Mouse (Mus musculus) heart, embryonic 14.5 days (tissue): Measurements from ENCODE around the gene Lhx2. TPM values are rescaled to one million over a fixed set of nuclear protein-coding genes. Genes with fewer than 3 reads are reported as not detected.
A peak's percentile ranks its signal among the peaks of the same experiment; 100 is the strongest.

ENCODE experiments used
- ATAC-seq: fragments of 200-750 bp; cut with Nextera tagmentation; 2 replicates; pipeline ENCODE4 v1.8.0; 2017; ENCODE audit warnings: low read depth, moderate TSS enrichment; ENCODE audit not compliant: insufficient number of reproducible peaks, insufficient read depth, low FRiP score
- H3K27ac ChIP-seq, 2 experiments: fragments of 200-500 bp in 1 of 2; fragments of 300-500 bp in 1 of 2; sonication (generic) in 1 of 2; replicated peaks in 1 of 2; 2 replicates each; pipeline ENCODE4 v1.5.1; 2012 to 2014; ENCODE audit warnings: low read depth in 2 of 2, low read length in 2 of 2, control low read depth in 1 of 2, mild to moderate bottlenecking in 1 of 2, mixed read lengths in 1 of 2; ENCODE audit not compliant: control insufficient read depth in 1 of 2, insufficient read depth in 1 of 2
- H3K27me3 ChIP-seq: fragments of 300-500 bp; sonication (generic); 2 replicates; pipeline ENCODE4 v1.6.1; 2014; ENCODE audit warnings: mild to moderate bottlenecking, low read length, control low read depth; ENCODE audit not compliant: control insufficient read depth, insufficient read depth
- H3K36me3 ChIP-seq: fragments of 300-500 bp; sonication (generic); 2 replicates; pipeline ENCODE4 v1.6.1; 2014; ENCODE audit warnings: mild to moderate bottlenecking, control low read depth, low read length, mixed read lengths; ENCODE audit not compliant: control insufficient read depth, insufficient read depth
- H3K4me1 ChIP-seq, 2 experiments: fragments of 200-500 bp in 1 of 2; fragments of 300-500 bp in 1 of 2; sonication (generic) in 1 of 2; 2 replicates each; pipeline ENCODE4 v1.6.1; 2012 to 2014; ENCODE audit warnings: low read length in 2 of 2, control low read depth in 1 of 2, mixed read lengths in 1 of 2; ENCODE audit not compliant: control insufficient read depth in 2 of 2, insufficient read depth in 2 of 2
- H3K4me2 ChIP-seq: fragments of 300-500 bp; sonication (generic); 2 replicates; pipeline ENCODE4 v1.6.1; 2014; ENCODE audit warnings: mild to moderate bottlenecking, low read length
- H3K4me3 ChIP-seq, 2 experiments: fragments of 200-500 bp in 1 of 2; fragments of 300-500 bp in 1 of 2; sonication (generic) in 1 of 2; 2 replicates each; pipeline ENCODE4 v1.5.1; 2012 to 2014; ENCODE audit warnings: low read length in 2 of 2, mild to moderate bottlenecking in 2 of 2, control low read depth in 1 of 2, low read depth in 1 of 2, moderate library complexity in 1 of 2; ENCODE audit not compliant: control insufficient read depth in 1 of 2, insufficient read depth in 1 of 2
- H3K9ac ChIP-seq: fragments of 300-500 bp; sonication (generic); 2 replicates; pipeline ENCODE4 v1.6.1; 2014; ENCODE audit warnings: mild to moderate bottlenecking, low read length
- H3K9me3 ChIP-seq: fragments of 300-500 bp; sonication (generic); 2 replicates; pipeline ENCODE4 v1.6.1; 2016; ENCODE audit warnings: low read length, control low read depth; ENCODE audit not compliant: control insufficient read depth
- WGBS: fragments of 180-500 bp; shearing (Covaris S2); extraction: QIAGEN DNeasy Blood & Tissue Kit; methylation state at CpG from one replicate; pipeline ENCODE4 v1.1.7; 2014; 5-methylcytosine and 5-hydroxymethylcytosine counted together
- polyA plus RNA-seq: library from polyadenylated mRNA; unstranded; fragments of >200 nt; fragmentation: Nextera tagmentation; extraction: Ambion mirVana; gene quantifications from 2 replicates; pipeline ENCODE4 v1.2.1, GENCODE M21; 2014

The Lhx2 gene
- polyA plus RNA-seq, 1 experiment from 2014 or later = 0.43 TPM

GRCm38 (mm10) chr2:38338348-38338932 lies 641 bp upstream of the Lhx2 start:
- Histone ChIP-seq H3K27me3 (peaks cover 97% of the 10 kb centered on the region), H3K36me3 (no peaks in the 10 kb centered on the region), H3K27ac (no peak overlapping the region), H3K4me2 (peak overlapping the region; percentile 90), H3K4me1 (peaks cover 2 to 11% of the 10 kb centered on the region in 2 experiments; a peak in 3 of 4 replicates), H3K4me3 (peak overlapping the region in 1 of 2 experiments; percentile 49; a peak in 1 of 4 replicates), H3K9ac (no peak overlapping the region), H3K9me3 (no peaks in the 10 kb centered on the region)
- no peak for ATAC-seq
- 11% methylated on average over 5 of the region's 5 CpGs for WGBS

- H3K4me2 ChIP-seq = peak overlapping the region; percentile 90
- ATAC-seq = no peak
- H3K9ac ChIP-seq = peak overlapping the region; percentile 38; the same call in 1 of the 2 replicates
- 2% methylated on average over 9 of the region's 9 CpGs for WGBS
- H3K27ac ChIP-seq = no peak overlapping the region
- no peaks in the 10 kb centered on the region for H3K9me3 ChIP-seq
- peaks cover 99% of the 10 kb centered on the region for H3K27me3 ChIP-seq
- peaks cover 2 to 11% of the 10 kb centered on the region in 2 experiments; a peak in 3 of 4 replicates for H3K4me1 ChIP-seq
- no peaks in the 10 kb centered on the region for H3K36me3 ChIP-seq
- peak overlapping the region; percentile 47 to 49; a peak in 3 of 4 replicates for H3K4me3 ChIP-seq
Measured at GRCm38 (mm10) chr2:38339910-38340625, 987 bp downstream of the Lhx2 start.

- no peak overlapping the region for H3K9ac ChIP-seq
- no peak overlapping the region for H3K27ac ChIP-seq
- no peaks in the 10 kb centered on the region for H3K9me3 ChIP-seq
- H3K4me1 ChIP-seq = peaks cover 2 to 11% of the 10 kb centered on the region in 2 experiments; a peak in 3 of 4 replicates
- peaks cover 99% of the 10 kb centered on the region for H3K27me3 ChIP-seq
- ATAC-seq = no peak
- no peak overlapping the region for H3K4me2 ChIP-seq
- no peak overlapping the region for H3K4me3 ChIP-seq
- H3K36me3 ChIP-seq = no peaks in the 10 kb centered on the region
- 2% methylated on average over 10 of the region's 10 CpGs for WGBS
Measured at GRCm38 (mm10) chr2:38340626-38341200, 1.6 kb downstream of the Lhx2 start.

- Histone ChIP-seq H3K4me1 (peaks cover 2 to 21% of the 10 kb centered on the region in 2 experiments; a peak in 3 of 4 replicates), H3K36me3 (no peaks in the 10 kb centered on the region), H3K27ac (no peak overlapping the region), H3K4me3 (no peak overlapping the region), H3K27me3 (peaks cover 98% of the 10 kb centered on the region), H3K9ac (no peak overlapping the region), H3K4me2 (no peak overlapping the region), H3K9me3 (no peaks in the 10 kb centered on the region)
- ATAC-seq = no peak
- 29% methylated on average over 1 of the region's 1 CpGs for WGBS
Measured at GRCm38 (mm10) chr2:38343573-38343972, 4.5 kb downstream of the Lhx2 start.

GRCm38 (mm10) chr2:38344727-38345126 lies 5.6 kb downstream of the Lhx2 start:
- no peaks in the 10 kb centered on the region for H3K36me3 ChIP-seq
- no peak overlapping the region for H3K4me2 ChIP-seq
- H3K4me3 ChIP-seq = no peak overlapping the region
- H3K9me3 ChIP-seq = no peaks in the 10 kb centered on the region
- H3K27ac ChIP-seq = no peak overlapping the region
- no peak for ATAC-seq
- no peak overlapping the region for H3K9ac ChIP-seq
- peaks cover 98% of the 10 kb centered on the region for H3K27me3 ChIP-seq
- peaks cover under 1 to 12% of the 10 kb centered on the region in 2 experiments; a peak in 3 of 4 replicates for H3K4me1 ChIP-seq

GRCm38 (mm10) chr2:38346417-38346816 lies 7.3 kb downstream of the Lhx2 start:
- H3K4me3 ChIP-seq = no peak overlapping the region
- H3K27ac ChIP-seq = no peak overlapping the region
- WGBS = 2% methylated on average over 6 of the region's 6 CpGs
- no peaks in the 10 kb centered on the region for H3K9me3 ChIP-seq
- peaks cover 5 to 23% of the 10 kb centered on the region in 2 experiments; a peak in 3 of 4 replicates for H3K4me1 ChIP-seq
- H3K36me3 ChIP-seq = no peaks in the 10 kb centered on the region
- ATAC-seq = no peak
- no peak overlapping the region for H3K9ac ChIP-seq
- H3K27me3 ChIP-seq = peaks cover 99% of the 10 kb centered on the region
- H3K4me2 ChIP-seq = no peak overlapping the region

GRCm38 (mm10) chr2:38346881-38347764 lies 8.0 kb downstream of the Lhx2 start:
- WGBS = 2% methylated on average over 15 of the region's 15 CpGs
- Histone ChIP-seq H3K4me3 (no peak overlapping the region), H3K4me2 (no peak overlapping the region; the same call in 1 of the 2 replicates)

More at GRCm38 (mm10) chr2:38346881-38347764, 8.0 kb downstream of the Lhx2 start:
- ATAC-seq = no peak
- Histone ChIP-seq H3K9me3 (no peaks in the 10 kb centered on the region), H3K27ac (no peak overlapping the region), H3K27me3 (peaks cover 99% of the 10 kb centered on the region), H3K4me1 (peaks cover 5 to 30% of the 10 kb centered on the region in 2 experiments; a peak in 3 of 4 replicates), H3K36me3 (no peaks in the 10 kb centered on the region), H3K9ac (no peak overlapping the region)
